Mouse (Mus musculus) stomach, postnatal 0 days (tissue): ENCODE results near the gene Hist1h4f. TPM values are rescaled to one million over a fixed set of nuclear protein-coding genes. Genes with fewer than 3 reads are reported as not detected.

ENCODE experiments used
- ATAC-seq: fragments of 200-750 bp; cut with Nextera tagmentation; 2 replicates; pipeline ENCODE4 v1.8.0; 2017; ENCODE audit not compliant: low FRiP score, low TSS enrichment
- DNase-seq: peaks from one replicate; pipeline ENCODE4 v3.0.0-alpha.2; 2016; ENCODE audit warnings: low spot score
- H3K27ac ChIP-seq: fragments of 300-500 bp; sonication (generic); replicated peaks from 2 replicates; pipeline ENCODE4 v1.5.1; 2014; ENCODE audit warnings: mild to moderate bottlenecking, control low read depth
- H3K27me3 ChIP-seq: fragments of 300-500 bp; sonication (generic); 2 replicates; pipeline ENCODE4 v1.6.1; 2014; ENCODE audit warnings: low read length; ENCODE audit not compliant: control insufficient read depth, insufficient read depth
- H3K36me3 ChIP-seq: fragments of 300-500 bp; sonication (generic); 2 replicates; pipeline ENCODE4 v1.6.1; 2014; ENCODE audit warnings: low read length, mixed read lengths; ENCODE audit not compliant: control insufficient read depth, insufficient read depth
- H3K4me1 ChIP-seq: fragments of 300-500 bp; sonication (generic); replicated peaks from 2 replicates; pipeline ENCODE4 v1.6.1; 2014; ENCODE audit warnings: antibody characterized with exemption; ENCODE audit not compliant: control insufficient read depth, insufficient read depth
- H3K4me2 ChIP-seq: fragments of 300-500 bp; sonication (generic); replicated peaks from 2 replicates; pipeline ENCODE4 v1.6.1; 2014; ENCODE audit warnings: low read depth, mild to moderate bottlenecking, control low read depth, moderate library complexity
- H3K4me3 ChIP-seq: fragments of 300-500 bp; sonication (generic); 2 replicates; pipeline ENCODE4 v1.5.1; 2014; ENCODE audit warnings: low read depth, low read length, control low read depth
- H3K9ac ChIP-seq: fragments of 300-500 bp; sonication (generic); 2 replicates; pipeline ENCODE4 v1.6.1; 2014; ENCODE audit warnings: mild to moderate bottlenecking, low read length, control low read depth, mixed read lengths
- H3K9me3 ChIP-seq: fragments of 300-500 bp; sonication (generic); 2 replicates; pipeline ENCODE4 v1.6.1; 2016; ENCODE audit warnings: low read length; ENCODE audit not compliant: control insufficient read depth
- CTCF ChIP-seq: IDR thresholded peaks from 2 replicates; pipeline ENCODE4 v1.5.1; 2016; ENCODE audit warnings: antibody characterized with exemption, low read depth, mild to moderate bottlenecking, moderate library complexity
- EP300 ChIP-seq: optimal IDR thresholded peaks from 2 replicates; pipeline ENCODE3; 2016; ENCODE audit warnings: antibody characterized with exemption
- WGBS: fragments of 180-500 bp; shearing (Covaris S2); extraction: QIAGEN DNeasy Blood & Tissue Kit; methylation state at CpG from one replicate; pipeline ENCODE4 v1.1.7; 2014; 5-methylcytosine and 5-hydroxymethylcytosine counted together
- polyA plus RNA-seq: library from polyadenylated mRNA; unstranded; fragments of >200 nt; fragmentation: Nextera tagmentation; extraction: Ambion mirVana; gene quantifications from 2 replicates; pipeline ENCODE4 v1.2.1, GENCODE M21; 2015

The Hist1h4f gene
- polyA plus RNA-seq, 1 experiment from 2014 or later, result 0.38 TPM

DNA sequence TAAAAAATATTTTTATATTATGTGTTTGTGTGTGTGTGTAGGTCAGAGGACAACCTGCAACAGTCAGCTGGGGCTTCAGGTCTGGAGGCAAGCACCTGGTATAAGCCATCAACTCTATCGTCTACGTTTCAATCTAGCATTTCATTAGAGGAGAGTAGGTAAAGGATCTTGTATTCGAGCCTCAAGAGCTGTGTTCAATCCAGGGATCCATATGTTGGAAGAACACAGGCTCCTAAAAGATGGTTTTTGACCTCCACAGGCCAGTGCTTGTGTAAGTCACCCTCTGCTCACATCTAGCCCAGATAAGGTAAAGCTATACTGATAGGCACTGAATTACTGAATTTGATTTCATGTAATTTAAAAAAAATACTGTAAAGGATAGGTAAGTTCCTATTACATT lies 5.5 kb upstream of the Hist1h4f start:
- Histone ChIP-seq H3K4me3 (no peak overlapping the region), H3K9ac (no peak overlapping the region), H3K4me1 (no peaks in the 10 kb centered on the region), H3K36me3 (no peaks in the 10 kb centered on the region), H3K27me3 (no peaks in the 10 kb centered on the region), H3K4me2 (no peak overlapping the region), H3K27ac (no peak overlapping the region; the same call in 1 of the 2 replicates), H3K9me3 (no peaks in the 10 kb centered on the region)
- WGBS, result 63% methylated on average over 3 of the region's 3 CpGs
- no peak for TF ChIP-seq EP300
- DNase-seq, result no peak
- no peak for ATAC-seq

- Histone ChIP-seq H3K27ac (peak overlapping the region; percentile 96), H3K4me1 (no peaks in the 10 kb centered on the region), H3K27me3 (no peaks in the 10 kb centered on the region), H3K9me3 (no peaks in the 10 kb centered on the region), H3K9ac (peak overlapping the region; percentile 89), H3K4me3 (peak overlapping the region; percentile 66), H3K4me2 (peak overlapping the region; percentile 85), H3K36me3 (no peaks in the 10 kb centered on the region)
- ATAC-seq (peak; percentile 76), DNase-seq (peak; percentile 73)
- under 1% methylated on average over 18 of the region's 18 CpGs for WGBS
- TF ChIP-seq EP300 (peak; percentile 82), CTCF (no peak)
Measured at GRCm38 (mm10) chr13:23555839-23556416, 4.5 kb upstream of the Hist1h4f start.

- peak overlapping the region; percentile 85 for H3K4me2 ChIP-seq
- H3K9me3 ChIP-seq, result no peaks in the 10 kb centered on the region
- TF ChIP-seq EP300 (peak; percentile 56), CTCF (no peak)
- peak overlapping the region; percentile 89 for H3K9ac ChIP-seq
- ATAC-seq (peak; percentile 90), DNase-seq (peak; percentile 86)
- H3K36me3 ChIP-seq, result no peaks in the 10 kb centered on the region
- no peaks in the 10 kb centered on the region for H3K27me3 ChIP-seq
- H3K4me3 ChIP-seq, result peak overlapping the region; percentile 66
- peak overlapping the region; percentile 96 for H3K27ac ChIP-seq
- WGBS, result under 1% methylated on average over 50 of the region's 54 CpGs
- H3K4me1 ChIP-seq, result no peaks in the 10 kb centered on the region
Measured at GRCm38 (mm10) chr13:23554925-23555838, 3.7 kb upstream of the Hist1h4f start.

- H3K9ac ChIP-seq, result peak overlapping the region; percentile 89
- H3K9me3 ChIP-seq, result no peaks in the 10 kb centered on the region
- no peak for ATAC-seq
- 16% methylated on average over 9 of the region's 9 CpGs for WGBS
- peak overlapping the region; percentile 66 for H3K4me3 ChIP-seq
- TF ChIP-seq CTCF (no peak), EP300 (no peak)
- H3K4me1 ChIP-seq, result no peaks in the 10 kb centered on the region
- peak overlapping the region; percentile 85 for H3K4me2 ChIP-seq
- H3K36me3 ChIP-seq, result no peaks in the 10 kb centered on the region
- H3K27ac ChIP-seq, result peak overlapping the region; percentile 96
- no peaks in the 10 kb centered on the region for H3K27me3 ChIP-seq
- no peak for DNase-seq
Measured at GRCm38 (mm10) chr13:23554393-23554792, 2.9 kb upstream of the Hist1h4f start.

DNA sequence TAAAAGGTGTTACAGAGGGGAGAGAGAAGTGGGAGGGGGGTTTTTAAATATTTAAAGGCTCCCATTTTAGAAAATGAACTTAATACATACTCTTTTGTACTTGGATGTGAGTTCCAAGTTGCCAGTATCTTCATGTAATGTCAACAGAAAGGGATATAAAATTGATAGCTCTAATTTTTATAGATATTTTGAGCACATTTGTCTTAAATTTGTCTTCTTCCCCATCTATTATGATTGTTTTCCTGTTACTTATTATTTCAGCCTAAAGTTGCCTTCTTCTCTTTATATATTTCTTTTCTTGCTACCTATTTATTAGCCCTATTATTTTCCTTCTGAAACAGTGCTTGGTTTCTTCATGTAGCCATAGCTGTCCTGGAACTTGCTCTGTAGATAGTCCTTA lies 1.5 kb upstream of the Hist1h4f start, which contains the start of gene Hist1h1d:
Gene Hist1h1d, plus strand, starts transcription at position 301 of the 400 bp plus-strand sequence.
- H3K4me3 ChIP-seq, result no peak within 1 kb of the TSS
- H3K27ac ChIP-seq, result peak within 1 kb of the TSS; percentile 85
- no peak for DNase-seq
- H3K4me2 ChIP-seq, result peak within 1 kb of the TSS; percentile 57
- no peak within 1 kb of the TSS for H3K9ac ChIP-seq
- H3K9me3 ChIP-seq, result no peaks in the 10 kb centered on the region
- H3K36me3 ChIP-seq, result no peaks in the 10 kb centered on the region
- no peaks in the 10 kb centered on the region for H3K4me1 ChIP-seq
- ATAC-seq, result no peak
- no peaks in the 10 kb centered on the region for H3K27me3 ChIP-seq
- no peak for TF ChIP-seq EP300
- no peak for TF ChIP-seq CTCF
